25 mouse cellular contexts compared by ENCODE assay signal in the genomic region with DNA sequence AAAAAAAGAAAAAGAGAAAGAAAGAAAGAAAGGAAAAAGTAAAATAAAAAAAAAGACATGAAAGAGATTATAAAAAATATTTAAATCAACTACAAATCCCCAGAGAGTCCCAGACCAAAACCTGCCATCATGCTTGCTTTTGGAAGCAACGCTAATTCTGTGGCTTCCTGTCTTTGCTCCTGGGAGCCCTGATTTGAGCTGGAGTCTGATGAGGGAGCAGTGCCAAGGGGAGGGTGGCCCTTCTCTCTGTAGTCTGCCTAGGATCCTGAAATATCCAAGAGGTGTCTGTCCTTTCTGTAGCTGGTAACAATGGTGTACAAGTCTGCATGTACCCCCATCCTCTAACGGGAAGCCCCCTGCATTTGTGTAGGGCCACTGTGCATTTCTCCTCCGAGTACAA. TPM values are rescaled to one million over a fixed set of nuclear protein-coding genes. Genes with fewer than 3 reads are reported as not detected.
DNase-seq lines count a peak whose midpoint lies in the region; ATAC-seq and TF ChIP-seq lines count a peak whose summit lies in the region.
"Had no signal": no experiment of that assay in that cellular context is flagged by ENCODE, and none has a peak within 500 bp of the region (broad histone marks: within the 10 kb centered on the region; RNA-seq: fewer than 3 reads in every experiment).

No protein-coding gene starts in this region.

- no peak for ATAC-seq in heart, embryonic 12.5 days (ENCODE audit: insufficient number of reproducible peaks, low FRiP score)
- ATAC-seq in heart, embryonic 11.5 days (replicated peaks; ENCODE audit: insufficient number of reproducible peaks, low FRiP score, low TSS enrichment), result no peak
- no peak for ATAC-seq in lung, embryonic 14.5 days (ENCODE audit: insufficient read depth)
- no peak for ATAC-seq in heart, postnatal 0 days (ENCODE audit: insufficient read depth, low read depth)
- ATAC-seq: activated CD4-positive, CD25-positive, alpha-beta regulatory T cell, adult 4 months; forebrain, embryonic 13.5 days; forebrain, embryonic 16.5 days; hindbrain, embryonic 16.5 days had no signal

- H3K36me3 ChIP-seq in heart, embryonic 12.5 days, result peaks cover 6% of the 10 kb centered on the region
- H3K36me3 ChIP-seq in heart, embryonic 11.5 days (ENCODE audit: control insufficient read depth, insufficient read depth, low read length), result no peaks in the 10 kb centered on the region; the same call in 1 of the 2 replicates
- H3K36me3 ChIP-seq in lung, embryonic 14.5 days (ENCODE audit: insufficient read depth), result peaks cover 22% of the 10 kb centered on the region
- peaks cover 13% of the 10 kb centered on the region for H3K36me3 ChIP-seq in heart, postnatal 0 days (replicated peaks; ENCODE audit: control insufficient read depth, insufficient read depth, low read length)

- H3K27me3 ChIP-seq in heart, embryonic 12.5 days (replicated peaks), result no peaks in the 10 kb centered on the region
- H3K27me3 ChIP-seq in heart, embryonic 11.5 days (ENCODE audit: control insufficient read depth, insufficient read depth, low read length), result no peaks in the 10 kb centered on the region
- no peaks in the 10 kb centered on the region for H3K27me3 ChIP-seq in lung, embryonic 14.5 days (ENCODE audit: insufficient read depth, low read length)
- no peaks in the 10 kb centered on the region for H3K27me3 ChIP-seq in heart, postnatal 0 days (ENCODE audit: control insufficient read depth, insufficient read depth, low read length)
- H3K27me3 ChIP-seq: forebrain, embryonic 13.5 days; hindbrain, embryonic 13.5 days; intestine, embryonic 15.5 days had no signal

- H3K4me3 ChIP-seq in heart, embryonic 12.5 days, result no peak overlapping the region
- no peak overlapping the region for H3K4me3 ChIP-seq in heart, embryonic 11.5 days (ENCODE audit: low read depth, low read length)
- no peak overlapping the region for H3K4me3 ChIP-seq in lung, embryonic 14.5 days (ENCODE audit: low read depth, low read length)
- H3K4me3 ChIP-seq in heart, postnatal 0 days (ENCODE audit: low read depth, low read length), result no peak overlapping the region
- H3K4me3 ChIP-seq: forebrain, embryonic 10.5 days; forebrain, embryonic 13.5 days; gastrocnemius, adult 2 months; hindbrain, embryonic 10.5 days; hindbrain, embryonic 13.5 days; intestine, embryonic 15.5 days had no signal

- no peak for TF ChIP-seq CTCF in lung, embryonic 14.5 days (IDR thresholded peaks at IDR 0.05; ENCODE audit: low read depth)
- no peak for TF ChIP-seq CTCF in heart, postnatal 0 days (IDR thresholded peaks at IDR 0.05; ENCODE audit: low read depth)

- peak; percentile 95 for DNase-seq in heart, adult 11 months
- no peak for DNase-seq in heart, postnatal 25 days (ENCODE audit: low spot score)
- DNase-seq in lung, embryonic 14.5 days, result no peak
- DNase-seq in lung, postnatal 36 days, result no peak
- no peak for DNase-seq in heart, postnatal 0 days (ENCODE audit: low spot score)
- no peak for DNase-seq in right cerebral cortex, postnatal 25 days
- DNase-seq: adrenal gland, adult 8-10 months; adrenal gland, postnatal 25 days; cerebellum, adult 18-20 months; cerebellum, adult 9-10 months; cerebellum, postnatal 14 days; gastrocnemius, adult 2 months; gastrocnemius, postnatal 14 days; kidney, adult 11 months; kidney, adult 8-10 months had no signal

- H3K9ac ChIP-seq in heart, embryonic 12.5 days, result no peak overlapping the region
- H3K9ac ChIP-seq in heart, embryonic 11.5 days (ENCODE audit: low read depth, low read length), result no peak overlapping the region
- no peak overlapping the region for H3K9ac ChIP-seq in lung, embryonic 14.5 days
- no peak overlapping the region for H3K9ac ChIP-seq in heart, postnatal 0 days (replicated peaks; ENCODE audit: low read depth, low read length)
- H3K9ac ChIP-seq: forebrain, embryonic 13.5 days; hindbrain, embryonic 13.5 days; intestine, embryonic 15.5 days had no signal

- WGBS in heart, embryonic 12.5 days, result 52% methylated on average over 3 of the region's 3 CpGs
- 51% methylated on average over 3 of the region's 3 CpGs for WGBS in heart, embryonic 11.5 days (ENCODE audit: insufficient replicate concordance)
- 54% methylated on average over 3 of the region's 3 CpGs for WGBS in lung, embryonic 14.5 days
- 39% methylated on average over 3 of the region's 3 CpGs for WGBS in heart, postnatal 0 days

- no peak overlapping the region for H3K4me2 ChIP-seq in heart, embryonic 12.5 days
- no peak overlapping the region for H3K4me2 ChIP-seq in heart, embryonic 11.5 days
- H3K4me2 ChIP-seq in lung, embryonic 14.5 days, result no peak overlapping the region
- no peak overlapping the region for H3K4me2 ChIP-seq in heart, postnatal 0 days (ENCODE audit: low read depth, low read length)
- H3K4me2 ChIP-seq: forebrain, embryonic 13.5 days; hindbrain, embryonic 13.5 days; intestine, embryonic 15.5 days had no signal

- H3K4me1 ChIP-seq in heart, embryonic 12.5 days (replicated peaks), result peaks cover 63% of the 10 kb centered on the region
- peaks cover 31% of the 10 kb centered on the region for H3K4me1 ChIP-seq in heart, embryonic 11.5 days (ENCODE audit: control insufficient read depth, insufficient read depth, low read length)
- no peaks in the 10 kb centered on the region for H3K4me1 ChIP-seq in lung, embryonic 14.5 days (ENCODE audit: insufficient read depth)
- peaks cover 46% of the 10 kb centered on the region for H3K4me1 ChIP-seq in heart, postnatal 0 days (ENCODE audit: control insufficient read depth, insufficient read depth)
- H3K4me1 ChIP-seq: intestine, embryonic 15.5 days had no signal

- H3K27ac ChIP-seq in heart, embryonic 12.5 days (ENCODE audit: poor library complexity, severe bottlenecking), result peak overlapping the region; percentile 23; the same call in 1 of the 2 replicates
- no peak overlapping the region for H3K27ac ChIP-seq in heart, embryonic 11.5 days (ENCODE audit: low read depth, low read length)
- 0 out of 2 replicates have a peak overlapping the region, but pooled peaks have one; percentile 4 for H3K27ac ChIP-seq in lung, embryonic 14.5 days (ENCODE audit: low read depth)
- peak overlapping the region; percentile 32; the same call in 1 of the 2 replicates for H3K27ac ChIP-seq in heart, postnatal 0 days (ENCODE audit: low read depth)
- H3K27ac ChIP-seq: forebrain, embryonic 10.5 days; forebrain, embryonic 13.5 days; gastrocnemius, adult 2 months; hindbrain, embryonic 10.5 days; hindbrain, embryonic 13.5 days; intestine, embryonic 15.5 days had no signal

- TF ChIP-seq EP300 in heart, postnatal 0 days (IDR thresholded peaks at IDR 0.05; ENCODE audit: low read depth), result no peak

- intact Hi-C loops in heart, postnatal 25 days (cut with DNase I), result no loop called here

- no peaks in the 10 kb centered on the region for H3K9me3 ChIP-seq in heart, embryonic 12.5 days (replicated peaks)
- H3K9me3 ChIP-seq in heart, embryonic 11.5 days (replicated peaks; ENCODE audit: control insufficient read depth, low read length), result no peaks in the 10 kb centered on the region
- no peaks in the 10 kb centered on the region for H3K9me3 ChIP-seq in lung, embryonic 14.5 days (ENCODE audit: low read depth, low read length)
- H3K9me3 ChIP-seq in heart, postnatal 0 days (replicated peaks; ENCODE audit: control insufficient read depth, low read length), result no peaks in the 10 kb centered on the region
- H3K9me3 ChIP-seq: forebrain, embryonic 10.5 days; forebrain, embryonic 13.5 days; hindbrain, embryonic 10.5 days; hindbrain, embryonic 13.5 days; intestine, embryonic 15.5 days had no signal

RNA-seq across cellular contexts. Expression of a gene that starts 26.9 kb away (rescaled TPM):
- 100 to 1,000 TPM; 114 to 130 TPM for total RNA-seq in heart, postnatal 25 days (2021)
- polyA plus RNA-seq in heart, embryonic 12.5 days (2016; fragmentation: Nextera tagmentation; extraction: Ambion mirVana), result 127 and 133 TPM in 2 replicates
- polyA plus RNA-seq in heart, embryonic 11.5 days (2014; fragmentation: Nextera tagmentation; extraction: Ambion mirVana), result 108 and 110 TPM in 2 replicates
- polyA plus RNA-seq in lung, embryonic 14.5 days (2014; fragmentation: Nextera tagmentation; extraction: Ambion mirVana), result 128 and 145 TPM in 2 replicates
- 51.3 and 71.0 TPM in 2 replicates for total RNA-seq in heart, postnatal 0 days (2014; rRNA removed; ENCODE audit: low replicate concordance)
- 278 and 304 TPM in 2 replicates for polyA plus RNA-seq in heart, postnatal 0 days (2015; fragmentation: Nextera tagmentation; extraction: Ambion mirVana)

RNA-seq across cellular contexts. Expression of a gene that starts 47.7 kb away (rescaled TPM):
- 10 to 100 TPM; 23.0 to 24.9 TPM for total RNA-seq in heart, postnatal 25 days (2021)
- polyA plus RNA-seq in heart, embryonic 12.5 days (2016; fragmentation: Nextera tagmentation; extraction: Ambion mirVana), result 19.1 and 19.3 TPM in 2 replicates
- polyA plus RNA-seq in heart, embryonic 11.5 days (2014; fragmentation: Nextera tagmentation; extraction: Ambion mirVana), result 12.1 and 13.2 TPM in 2 replicates
- 17.0 and 19.3 TPM in 2 replicates for polyA plus RNA-seq in lung, embryonic 14.5 days (2014; fragmentation: Nextera tagmentation; extraction: Ambion mirVana)
- total RNA-seq in heart, postnatal 0 days (2014; rRNA removed; ENCODE audit: low replicate concordance), result 19.2 and 28.3 TPM in 2 replicates
- 11.7 and 13.5 TPM in 2 replicates for polyA plus RNA-seq in heart, postnatal 0 days (2015; fragmentation: Nextera tagmentation; extraction: Ambion mirVana)
